Mouse (Mus musculus): ENCODE measurements at regions not wholly inside any gene's neighbourhood (a gene's known extent, or its start where the extent isn't known, plus 50 kb on each side); places are given as distances from the start of the nearest gene placed in this dataset.
"Not testable (repeated sequence)": the region's sequence is repeated elsewhere in the genome, so short reads cannot be mapped to it uniquely, and the experiment has no call there.

- H3K9me3 ChIP-seq (ENCODE audit: low read length) = no peaks in the 10 kb centered on the region
- no peak for ATAC-seq (ENCODE audit: low FRiP score, low TSS enrichment)
- no peak overlapping the region for H3K4me3 ChIP-seq (ENCODE audit: low read length)
- no peaks in the 10 kb centered on the region for H3K36me3 ChIP-seq (ENCODE audit: insufficient read depth, low read length)
- 56% methylated on average over 1 of the region's 1 CpGs for WGBS
- H3K4me1 ChIP-seq (ENCODE audit: insufficient read depth, low read length) = no peaks in the 10 kb centered on the region
- H3K27ac ChIP-seq (ENCODE audit: low read length) = no peak overlapping the region
- no peak overlapping the region for H3K4me2 ChIP-seq (replicated peaks; ENCODE audit: low read depth, low read length)
- H3K9ac ChIP-seq (replicated peaks; ENCODE audit: low read length) = no peak overlapping the region
- H3K27me3 ChIP-seq (ENCODE audit: insufficient read depth, low read length) = no peaks in the 10 kb centered on the region
Observed at GRCm38 (mm10) chr17:16667606-16668005, 396.3 kb upstream of the Zfp960 start.

DNA sequence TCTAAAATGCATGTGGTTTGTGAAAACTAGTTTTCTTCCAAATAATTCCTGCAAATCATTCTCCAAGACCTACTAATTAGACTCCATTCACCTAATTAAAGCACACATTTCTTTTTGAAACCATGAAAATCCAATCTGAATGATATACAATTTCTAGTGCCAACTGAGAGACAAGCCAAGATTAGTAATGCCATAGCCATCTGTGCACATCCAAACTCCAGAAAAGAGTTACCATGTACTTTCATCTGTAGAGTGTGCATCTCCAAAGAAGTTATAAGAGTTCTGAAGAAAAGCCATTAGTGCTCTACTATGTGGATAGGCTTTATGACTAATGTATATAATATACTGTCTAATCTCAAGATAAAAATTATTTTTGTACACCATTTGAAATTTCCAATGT lies 359.7 kb upstream of the Zfp960 start:
- H3K4me1 ChIP-seq (ENCODE audit: insufficient read depth, low read length) = no peaks in the 10 kb centered on the region
- no peak overlapping the region for H3K4me2 ChIP-seq (replicated peaks; ENCODE audit: low read depth, low read length)
- no peak overlapping the region for H3K27ac ChIP-seq (ENCODE audit: low read length)
- no peak for ATAC-seq (ENCODE audit: low FRiP score, low TSS enrichment)
- no peaks in the 10 kb centered on the region for H3K36me3 ChIP-seq (ENCODE audit: insufficient read depth, low read length)
- H3K4me3 ChIP-seq (ENCODE audit: low read length) = no peak overlapping the region
- no peaks in the 10 kb centered on the region for H3K9me3 ChIP-seq (ENCODE audit: low read length)
- no peak overlapping the region for H3K9ac ChIP-seq (replicated peaks; ENCODE audit: low read length)
- H3K27me3 ChIP-seq (ENCODE audit: insufficient read depth, low read length) = no peaks in the 10 kb centered on the region

GRCm38 (mm10) chr17:16705890-16706289 lies 358.0 kb upstream of the Zfp960 start:
- Histone ChIP-seq H3K4me2 (replicated peaks; ENCODE audit: low read depth, low read length) (no peak overlapping the region), H3K9ac (replicated peaks; ENCODE audit: low read length) (no peak overlapping the region), H3K4me3 (ENCODE audit: low read length) (no peak overlapping the region), H3K4me1 (ENCODE audit: insufficient read depth, low read length) (no peaks in the 10 kb centered on the region), H3K27ac (ENCODE audit: low read length) (no peak overlapping the region), H3K9me3 (ENCODE audit: low read length) (no peaks in the 10 kb centered on the region), H3K27me3 (ENCODE audit: insufficient read depth, low read length) (no peaks in the 10 kb centered on the region), H3K36me3 (ENCODE audit: insufficient read depth, low read length) (no peaks in the 10 kb centered on the region)
- no peak for ATAC-seq (ENCODE audit: low FRiP score, low TSS enrichment)
- WGBS = 82% methylated on average over 1 of the region's 1 CpGs

DNA sequence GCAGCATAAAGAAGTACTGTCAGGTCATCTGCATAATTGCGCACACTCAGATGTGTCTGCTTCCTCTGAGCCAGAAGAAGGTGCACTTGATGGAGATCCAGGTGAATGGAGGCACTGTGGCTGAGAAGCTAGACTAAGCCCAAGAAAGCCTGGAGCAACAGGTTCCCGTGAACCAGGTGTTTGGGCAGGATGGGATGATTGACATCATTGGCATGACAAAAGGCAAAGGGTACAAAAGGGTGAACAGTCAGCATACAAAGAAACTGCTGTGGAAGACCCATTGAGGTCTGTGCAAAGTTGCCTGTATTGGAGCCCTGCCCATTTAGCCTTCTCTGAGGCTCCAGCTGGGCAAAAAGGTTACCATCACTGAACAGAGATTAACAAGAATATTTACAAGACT lies 337.0 kb upstream of the Zfp960 start:
- Histone ChIP-seq H3K27me3 (ENCODE audit: insufficient read depth, low read length) (no peaks in the 10 kb centered on the region), H3K36me3 (ENCODE audit: insufficient read depth, low read length) (no peaks in the 10 kb centered on the region), H3K9me3 (ENCODE audit: low read length) (no peaks in the 10 kb centered on the region), H3K4me1 (ENCODE audit: insufficient read depth, low read length) (no peaks in the 10 kb centered on the region), H3K4me2 (replicated peaks; ENCODE audit: low read depth, low read length) (no peak overlapping the region), H3K4me3 (ENCODE audit: low read length) (no peak overlapping the region), H3K27ac (ENCODE audit: low read length) (no peak overlapping the region), H3K9ac (replicated peaks; ENCODE audit: low read length) (no peak overlapping the region)
- no peak for ATAC-seq (ENCODE audit: low FRiP score, low TSS enrichment)
- WGBS = 88% methylated on average over 2 of the region's 2 CpGs

DNA sequence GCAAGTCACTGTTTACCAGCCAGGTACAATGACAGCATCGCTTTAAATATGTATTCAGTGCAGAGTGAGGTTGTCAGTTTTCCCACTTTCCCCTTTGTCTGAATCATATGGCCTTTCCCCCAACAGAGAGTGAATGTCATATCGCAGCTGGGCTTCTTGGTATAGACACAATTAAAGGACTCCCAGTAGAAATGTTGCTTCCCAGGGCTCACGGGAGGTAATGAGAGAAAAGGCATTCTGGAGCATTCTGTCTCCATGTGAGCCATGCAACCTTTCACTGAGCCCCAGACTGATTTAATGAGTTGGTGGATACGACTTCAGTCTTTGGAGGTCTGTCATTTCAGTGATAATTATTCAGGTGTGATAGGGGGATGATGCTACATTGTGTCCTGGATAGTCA lies 310.8 kb upstream of the Zfp960 start:
- no peak for ATAC-seq (ENCODE audit: low FRiP score, low TSS enrichment)
- Histone ChIP-seq H3K4me3 (ENCODE audit: low read length) (no peak overlapping the region), H3K9ac (replicated peaks; ENCODE audit: low read length) (no peak overlapping the region), H3K27me3 (ENCODE audit: insufficient read depth, low read length) (no peaks in the 10 kb centered on the region), H3K4me2 (replicated peaks; ENCODE audit: low read depth, low read length) (no peak overlapping the region), H3K27ac (ENCODE audit: low read length) (no peak overlapping the region), H3K4me1 (ENCODE audit: insufficient read depth, low read length) (no peaks in the 10 kb centered on the region), H3K36me3 (ENCODE audit: insufficient read depth, low read length) (no peaks in the 10 kb centered on the region), H3K9me3 (ENCODE audit: low read length) (no peaks in the 10 kb centered on the region)
- WGBS = 75% methylated on average over 4 of the region's 4 CpGs

GRCm38 (mm10) chr17:16770587-16770986 lies 293.3 kb upstream of the Zfp960 start:
- not testable (repeated sequence) for H3K4me1 ChIP-seq (ENCODE audit: insufficient read depth, low read length); H3K9ac ChIP-seq (replicated peaks; ENCODE audit: low read length); H3K27me3 ChIP-seq (ENCODE audit: insufficient read depth, low read length); H3K4me2 ChIP-seq (replicated peaks; ENCODE audit: low read depth, low read length); H3K36me3 ChIP-seq (ENCODE audit: insufficient read depth, low read length); H3K4me3 ChIP-seq (ENCODE audit: low read length); ATAC-seq (ENCODE audit: low FRiP score, low TSS enrichment); H3K27ac ChIP-seq (ENCODE audit: low read length); H3K9me3 ChIP-seq (ENCODE audit: low read length)
- WGBS = 84% methylated on average over 6 of the region's 7 CpGs

- no peak overlapping the region for H3K4me3 ChIP-seq (ENCODE audit: low read length)
- 83% methylated on average over 5 of the region's 5 CpGs for WGBS
Observed at GRCm38 (mm10) chr17:16798316-16798715, 265.6 kb upstream of the Zfp960 start.

GRCm38 (mm10) chr17:16804986-16805385 lies 258.9 kb upstream of the Zfp960 start:
- Histone ChIP-seq H3K27ac (ENCODE audit: low read length) (no peak overlapping the region), H3K4me1 (ENCODE audit: insufficient read depth, low read length) (no peaks in the 10 kb centered on the region), H3K36me3 (ENCODE audit: insufficient read depth, low read length) (no peaks in the 10 kb centered on the region), H3K9me3 (ENCODE audit: low read length) (no peaks in the 10 kb centered on the region), H3K27me3 (ENCODE audit: insufficient read depth, low read length) (no peaks in the 10 kb centered on the region), H3K4me3 (ENCODE audit: low read length) (no peak overlapping the region), H3K4me2 (replicated peaks; ENCODE audit: low read depth, low read length) (no peak overlapping the region), H3K9ac (replicated peaks; ENCODE audit: low read length) (no peak overlapping the region)
- no peak for ATAC-seq (ENCODE audit: low FRiP score, low TSS enrichment)
- 52% methylated on average over 3 of the region's 3 CpGs for WGBS

More at GRCm38 (mm10) chr17:16798316-16798715, 265.6 kb upstream of the Zfp960 start:
- Histone ChIP-seq H3K9me3 (ENCODE audit: low read length) (no peaks in the 10 kb centered on the region), H3K36me3 (ENCODE audit: insufficient read depth, low read length) (no peaks in the 10 kb centered on the region), H3K4me2 (replicated peaks; ENCODE audit: low read depth, low read length) (no peak overlapping the region), H3K4me1 (ENCODE audit: insufficient read depth, low read length) (no peaks in the 10 kb centered on the region), H3K27me3 (ENCODE audit: insufficient read depth, low read length) (no peaks in the 10 kb centered on the region), H3K27ac (ENCODE audit: low read length) (no peak overlapping the region), H3K9ac (replicated peaks; ENCODE audit: low read length) (no peak overlapping the region)
- no peak for ATAC-seq (ENCODE audit: low FRiP score, low TSS enrichment)

- Histone ChIP-seq H3K4me2 (replicated peaks; ENCODE audit: low read depth, low read length) (no peak overlapping the region), H3K9ac (replicated peaks; ENCODE audit: low read length) (no peak overlapping the region), H3K36me3 (ENCODE audit: insufficient read depth, low read length) (no peaks in the 10 kb centered on the region), H3K9me3 (ENCODE audit: low read length) (no peaks in the 10 kb centered on the region), H3K4me1 (ENCODE audit: insufficient read depth, low read length) (no peaks in the 10 kb centered on the region), H3K27ac (ENCODE audit: low read length) (no peak overlapping the region), H3K27me3 (ENCODE audit: insufficient read depth, low read length) (no peaks in the 10 kb centered on the region), H3K4me3 (ENCODE audit: low read length) (no peak overlapping the region)
- 30% methylated on average over 3 of the region's 3 CpGs for WGBS
- no peak for ATAC-seq (ENCODE audit: low FRiP score, low TSS enrichment)
Observed at GRCm38 (mm10) chr17:16818421-16818820, 245.5 kb upstream of the Zfp960 start.

DNA sequence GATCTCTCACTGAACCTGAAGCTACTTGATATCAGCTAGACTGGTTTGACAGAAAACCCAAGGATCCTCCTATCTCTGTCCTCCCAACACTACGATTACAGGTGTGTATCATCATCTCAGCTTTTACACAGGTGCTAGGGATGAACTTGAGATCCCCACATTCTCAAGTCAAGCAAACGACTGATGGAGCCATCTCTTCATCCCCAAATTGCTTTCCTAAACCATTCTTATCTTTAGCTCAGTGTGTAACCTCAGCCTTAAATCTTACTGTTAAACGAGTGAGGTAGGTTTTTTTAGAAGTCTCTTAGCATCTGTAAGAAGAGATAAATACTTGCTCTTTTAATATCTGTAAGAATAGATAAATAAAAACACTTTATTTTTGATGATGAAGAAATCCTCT lies 242.2 kb upstream of the Zfp960 start:
- no peak overlapping the region for H3K27ac ChIP-seq (ENCODE audit: low read length)

DNA sequence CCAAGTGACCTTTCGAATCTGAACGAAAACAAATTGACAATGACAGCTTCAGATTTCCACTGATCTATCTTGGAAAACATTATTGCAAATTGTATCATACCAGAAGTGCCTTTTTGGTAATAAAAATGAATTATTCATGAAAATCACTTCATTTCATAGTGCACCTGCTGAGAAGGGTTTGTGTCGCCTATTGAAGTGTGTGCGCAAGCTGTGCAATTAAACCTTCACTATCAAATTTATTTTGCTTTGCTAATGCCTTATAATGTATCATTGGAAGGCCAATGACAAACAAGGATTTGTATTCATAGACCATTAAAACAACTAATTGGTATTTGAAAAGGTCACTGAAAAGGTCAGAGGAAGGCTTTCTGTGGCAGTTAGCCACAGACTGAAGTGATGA lies 224.8 kb upstream of the Zfp960 start:
- Histone ChIP-seq H3K4me1 (ENCODE audit: insufficient read depth, low read length) (no peaks in the 10 kb centered on the region), H3K4me2 (replicated peaks; ENCODE audit: low read depth, low read length) (no peak overlapping the region), H3K27me3 (ENCODE audit: insufficient read depth, low read length) (no peaks in the 10 kb centered on the region), H3K27ac (ENCODE audit: low read length) (no peak overlapping the region), H3K9ac (replicated peaks; ENCODE audit: low read length) (no peak overlapping the region), H3K4me3 (ENCODE audit: low read length) (no peak overlapping the region), H3K36me3 (ENCODE audit: insufficient read depth, low read length) (no peaks in the 10 kb centered on the region), H3K9me3 (ENCODE audit: low read length) (no peaks in the 10 kb centered on the region)
- no peak for ATAC-seq (ENCODE audit: low FRiP score, low TSS enrichment)
- 88% methylated on average over 4 of the region's 4 CpGs for WGBS

More for the DNA sequence above, 242.2 kb upstream of the Zfp960 start:
- H3K27me3 ChIP-seq (ENCODE audit: insufficient read depth, low read length) = no peaks in the 10 kb centered on the region
- 78% methylated on average over 3 of the region's 3 CpGs for WGBS
- H3K36me3 ChIP-seq (ENCODE audit: insufficient read depth, low read length) = no peaks in the 10 kb centered on the region
- no peak overlapping the region for H3K4me3 ChIP-seq (ENCODE audit: low read length)
- no peak for ATAC-seq (ENCODE audit: low FRiP score, low TSS enrichment)
- H3K9me3 ChIP-seq (ENCODE audit: low read length) = no peaks in the 10 kb centered on the region
- H3K9ac ChIP-seq (replicated peaks; ENCODE audit: low read length) = no peak overlapping the region
- H3K4me2 ChIP-seq (replicated peaks; ENCODE audit: low read depth, low read length) = no peak overlapping the region
- no peaks in the 10 kb centered on the region for H3K4me1 ChIP-seq (ENCODE audit: insufficient read depth, low read length)

All from kidney, embryonic 16.5 days (tissue).